Mouse (Mus musculus): ENCODE measurements at regions not wholly inside any gene's neighbourhood (a gene's known extent, or its start where the extent isn't known, plus 50 kb on each side); places are given as distances from the start of the nearest gene placed in this dataset.
"Not testable (repeated sequence)": the region's sequence is repeated elsewhere in the genome, so short reads cannot be mapped to it uniquely, and the experiment has no call there.

- no peak overlapping the region for H3K4me3 ChIP-seq (replicated peaks; ENCODE audit: extremely low read depth, low read depth, low read length)
- H3K4me1 ChIP-seq (ENCODE audit: control insufficient read depth, insufficient read depth, low read length) = no peaks in the 10 kb centered on the region
- TF ChIP-seq POLR2A (IDR thresholded peaks at IDR 0.05; ENCODE audit: borderline replicate concordance, extremely low read depth, low read depth, low read length) = no peak
- no peak for TF ChIP-seq CTCF (IDR thresholded peaks at IDR 0.05; ENCODE audit: insufficient read depth, low read length)
- 44% methylated on average over 4 of the region's 4 CpGs for WGBS
- no peak for DNase-seq
Observed at GRCm38 (mm10) chr9:84461441-84461840, 536.5 kb downstream of the Bckdhb start.

DNA sequence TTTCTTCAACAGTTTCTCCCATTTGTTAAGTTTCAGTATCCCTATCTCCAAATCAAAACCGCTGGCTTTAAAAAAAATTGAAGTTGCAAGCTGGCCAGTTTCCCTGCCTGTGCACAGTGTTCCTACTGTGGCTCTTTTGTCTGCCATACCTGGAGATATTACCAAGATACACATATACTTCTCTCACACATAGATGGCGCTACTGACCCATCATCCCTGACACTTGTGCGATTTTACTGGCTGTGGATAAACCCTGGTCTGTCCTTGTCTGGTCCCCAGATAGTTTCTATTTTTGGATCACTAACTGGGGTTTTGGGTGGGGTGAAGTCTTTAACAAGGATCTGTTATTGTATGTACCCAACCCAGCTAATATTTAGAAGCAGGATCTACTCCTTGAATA is 541.8 kb downstream of the Bckdhb start:
- peak; percentile 12 for DNase-seq
- Histone ChIP-seq H3K4me3 (replicated peaks; ENCODE audit: extremely low read depth, low read depth, low read length) (no peak overlapping the region), H3K4me1 (ENCODE audit: control insufficient read depth, insufficient read depth, low read length) (no peaks in the 10 kb centered on the region)
- TF ChIP-seq POLR2A (IDR thresholded peaks at IDR 0.05; ENCODE audit: borderline replicate concordance, extremely low read depth, low read depth, low read length) (no peak), CTCF (IDR thresholded peaks at IDR 0.05; ENCODE audit: insufficient read depth, low read length) (no peak)
- WGBS = 10% methylated on average over 3 of the region's 3 CpGs

DNA sequence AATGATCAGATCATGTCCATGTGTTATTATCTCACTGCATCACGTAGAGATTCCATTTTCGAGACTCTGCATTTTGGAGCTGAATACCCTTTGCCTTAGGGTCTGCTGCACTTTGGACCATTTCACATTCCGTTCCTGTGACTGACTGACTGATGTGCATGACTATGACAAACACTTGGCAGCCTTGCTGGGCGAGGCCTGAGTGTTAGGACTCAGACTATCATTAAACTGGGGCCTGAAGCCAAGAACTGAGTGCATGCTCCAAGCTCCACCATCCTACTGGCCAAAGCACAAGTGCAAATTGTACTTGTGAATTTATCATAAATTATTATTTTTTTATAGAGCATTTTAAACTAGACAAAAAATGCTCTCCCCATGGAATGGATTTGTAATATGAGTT is 547.8 kb downstream of the Bckdhb start:
- DNase-seq = no peak
- 56% methylated on average over 4 of the region's 4 CpGs for WGBS

DNA sequence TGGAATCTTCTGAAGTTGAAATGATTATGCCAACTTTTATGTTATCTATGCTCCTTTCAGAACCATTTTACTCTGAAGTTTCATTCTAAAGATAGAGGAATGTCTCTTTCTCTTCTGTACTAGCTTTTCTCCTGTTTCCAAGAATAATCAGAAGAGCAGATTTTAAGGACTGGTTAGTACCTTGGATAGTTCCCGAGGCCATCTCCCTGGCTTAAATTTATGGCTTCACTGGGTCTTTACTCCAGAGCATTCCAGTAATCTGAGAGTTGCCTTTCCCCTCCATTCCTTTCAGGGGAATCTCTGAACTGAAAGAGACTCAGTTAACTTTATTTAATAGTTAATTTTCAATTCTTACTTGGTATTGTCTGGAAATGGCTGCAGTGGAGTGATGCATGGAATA is 551.0 kb downstream of the Bckdhb start:
- no peaks in the 10 kb centered on the region for H3K4me1 ChIP-seq (ENCODE audit: control insufficient read depth, insufficient read depth, low read length)
- no peak for DNase-seq
- no peak overlapping the region for H3K4me3 ChIP-seq (replicated peaks; ENCODE audit: extremely low read depth, low read depth, low read length)
- 44% methylated on average over 1 of the region's 1 CpGs for WGBS
- TF ChIP-seq POLR2A (IDR thresholded peaks at IDR 0.05; ENCODE audit: borderline replicate concordance, extremely low read depth, low read depth, low read length) (no peak), CTCF (IDR thresholded peaks at IDR 0.05; ENCODE audit: insufficient read depth, low read length) (no peak)

More for the DNA sequence above, 547.8 kb downstream of the Bckdhb start:
- TF ChIP-seq CTCF (IDR thresholded peaks at IDR 0.05; ENCODE audit: insufficient read depth, low read length) (no peak), POLR2A (IDR thresholded peaks at IDR 0.05; ENCODE audit: borderline replicate concordance, extremely low read depth, low read depth, low read length) (no peak)
- no peak overlapping the region for H3K4me3 ChIP-seq (replicated peaks; ENCODE audit: extremely low read depth, low read depth, low read length)
- H3K4me1 ChIP-seq (ENCODE audit: control insufficient read depth, insufficient read depth, low read length) = no peaks in the 10 kb centered on the region

DNA sequence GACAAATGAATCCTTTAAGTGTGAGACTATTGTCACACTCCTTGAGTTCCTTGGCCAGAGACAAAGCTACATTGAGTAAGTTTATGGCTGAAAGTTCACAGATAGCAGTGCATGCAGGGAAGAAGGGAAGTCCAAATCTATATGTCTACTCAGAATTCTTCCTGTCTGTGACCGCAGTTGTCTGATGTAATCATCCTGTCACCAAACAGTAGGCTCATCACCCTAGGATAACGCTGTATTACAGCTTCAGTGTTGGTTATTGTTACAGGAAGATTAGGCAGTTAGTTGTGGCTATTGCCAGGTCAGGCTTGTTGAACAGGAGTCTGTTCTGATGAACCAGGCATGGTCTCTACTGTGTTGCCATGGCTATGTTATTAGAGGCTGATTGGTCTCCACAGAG is 574.6 kb downstream of the Bckdhb start:
- no peak overlapping the region for H3K4me3 ChIP-seq (replicated peaks; ENCODE audit: extremely low read depth, low read depth, low read length)
- no peak for TF ChIP-seq POLR2A (IDR thresholded peaks at IDR 0.05; ENCODE audit: borderline replicate concordance, extremely low read depth, low read depth, low read length)
- TF ChIP-seq CTCF (IDR thresholded peaks at IDR 0.05; ENCODE audit: insufficient read depth, low read length) = no peak
- no peaks in the 10 kb centered on the region for H3K4me1 ChIP-seq (ENCODE audit: control insufficient read depth, insufficient read depth, low read length)
- no peak for DNase-seq
- WGBS = 68% methylated on average over 2 of the region's 2 CpGs

DNA sequence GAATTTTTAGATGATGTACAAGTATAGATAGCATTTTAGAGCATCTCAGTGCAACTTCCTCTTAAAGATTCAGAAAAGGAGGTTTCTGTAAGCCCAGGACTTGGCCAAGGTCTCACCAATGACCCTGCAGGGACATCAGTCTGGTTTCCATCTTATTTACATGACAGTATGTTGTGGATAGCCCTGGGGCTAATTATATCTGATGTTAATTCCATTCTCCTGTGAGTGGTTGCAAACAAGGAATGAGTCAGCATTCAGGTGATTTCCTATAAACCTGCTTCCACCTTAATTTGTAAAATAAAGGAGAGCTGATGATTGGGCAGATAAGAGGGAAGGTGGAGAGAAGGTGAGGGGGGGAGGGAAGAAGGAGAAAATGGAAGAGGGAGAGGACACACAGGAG is 578.0 kb downstream of the Bckdhb start:
- not testable (repeated sequence) for H3K4me3 ChIP-seq (replicated peaks; ENCODE audit: extremely low read depth, low read depth, low read length); DNase-seq; H3K4me1 ChIP-seq (ENCODE audit: control insufficient read depth, insufficient read depth, low read length)

- no peak for DNase-seq
- WGBS = 71% methylated on average over 3 of the region's 3 CpGs
- Histone ChIP-seq H3K4me1 (ENCODE audit: control insufficient read depth, insufficient read depth, low read length) (no peaks in the 10 kb centered on the region), H3K4me3 (replicated peaks; ENCODE audit: extremely low read depth, low read depth, low read length) (no peak overlapping the region)
- TF ChIP-seq CTCF (IDR thresholded peaks at IDR 0.05; ENCODE audit: insufficient read depth, low read length) (no peak), POLR2A (IDR thresholded peaks at IDR 0.05; ENCODE audit: borderline replicate concordance, extremely low read depth, low read depth, low read length) (no peak)
Observed at GRCm38 (mm10) chr9:84517064-84517463, 592.1 kb downstream of the Bckdhb start.

DNA sequence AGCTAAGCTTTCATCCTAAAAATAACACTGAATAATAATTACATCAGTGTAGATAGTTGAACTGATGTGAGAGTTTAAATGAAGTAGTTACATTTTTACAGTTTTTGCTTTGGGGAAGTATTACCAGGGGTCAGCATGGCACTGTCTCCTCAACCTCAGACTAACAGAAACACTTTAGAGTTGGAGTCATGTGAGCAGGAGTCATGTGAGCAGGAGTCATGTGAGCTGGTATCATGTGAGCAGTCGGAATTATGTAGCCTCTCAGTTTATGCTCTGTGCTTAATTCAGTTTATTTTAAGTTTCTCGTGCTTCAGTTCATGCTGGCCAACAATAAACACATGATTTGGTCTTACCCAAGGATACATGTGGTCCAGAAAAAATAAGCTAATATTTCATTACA is 620.5 kb downstream of the Bckdhb start:
- TF ChIP-seq POLR2A (IDR thresholded peaks at IDR 0.05; ENCODE audit: borderline replicate concordance, extremely low read depth, low read depth, low read length) = no peak
- no peak for TF ChIP-seq CTCF (IDR thresholded peaks at IDR 0.05; ENCODE audit: insufficient read depth, low read length)
- Histone ChIP-seq H3K4me1 (ENCODE audit: control insufficient read depth, insufficient read depth, low read length) (no peaks in the 10 kb centered on the region), H3K4me3 (replicated peaks; ENCODE audit: extremely low read depth, low read depth, low read length) (no peak overlapping the region)
- DNase-seq = no peak
- WGBS = 53% methylated on average over 2 of the region's 2 CpGs

DNA sequence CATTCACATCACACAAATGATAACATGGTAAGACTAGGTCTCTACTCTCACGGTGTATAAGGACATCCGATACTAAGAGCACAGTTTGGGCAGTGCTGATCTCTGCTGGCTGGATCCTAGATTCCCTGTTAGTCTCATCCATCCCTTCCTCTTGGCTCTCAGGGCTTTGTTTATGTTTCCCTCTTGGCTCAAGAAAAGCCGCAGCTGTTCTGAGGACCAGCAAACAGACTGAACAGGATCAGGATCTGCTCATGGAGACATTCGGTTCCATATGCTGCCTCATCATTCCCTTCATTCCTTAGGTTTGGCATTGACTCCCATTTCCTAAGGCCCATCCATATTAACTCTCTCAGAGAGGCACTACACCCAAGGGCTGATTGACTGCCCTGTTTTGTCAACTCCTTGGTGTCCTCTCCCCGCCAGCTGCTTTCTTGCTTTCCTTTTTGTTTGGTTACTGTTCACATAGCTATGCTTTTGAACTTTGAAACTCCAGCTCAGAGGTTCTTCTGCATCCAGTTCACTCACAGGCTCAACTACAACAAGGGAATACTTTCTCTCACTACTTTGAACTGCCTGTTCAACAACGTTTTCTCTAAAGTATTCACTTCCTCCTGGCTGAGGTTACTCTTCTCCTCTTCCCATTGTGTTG is 623.2 kb downstream of the Bckdhb start:
- Histone ChIP-seq H3K4me1 (ENCODE audit: control insufficient read depth, insufficient read depth, low read length) (no peaks in the 10 kb centered on the region), H3K4me3 (replicated peaks; ENCODE audit: extremely low read depth, low read depth, low read length) (no peak overlapping the region)
- DNase-seq = no peak
- WGBS = 55% methylated on average over 6 of the region's 6 CpGs
- TF ChIP-seq POLR2A (IDR thresholded peaks at IDR 0.05; ENCODE audit: borderline replicate concordance, extremely low read depth, low read depth, low read length) (no peak), CTCF (IDR thresholded peaks at IDR 0.05; ENCODE audit: insufficient read depth, low read length) (no peak)

DNA sequence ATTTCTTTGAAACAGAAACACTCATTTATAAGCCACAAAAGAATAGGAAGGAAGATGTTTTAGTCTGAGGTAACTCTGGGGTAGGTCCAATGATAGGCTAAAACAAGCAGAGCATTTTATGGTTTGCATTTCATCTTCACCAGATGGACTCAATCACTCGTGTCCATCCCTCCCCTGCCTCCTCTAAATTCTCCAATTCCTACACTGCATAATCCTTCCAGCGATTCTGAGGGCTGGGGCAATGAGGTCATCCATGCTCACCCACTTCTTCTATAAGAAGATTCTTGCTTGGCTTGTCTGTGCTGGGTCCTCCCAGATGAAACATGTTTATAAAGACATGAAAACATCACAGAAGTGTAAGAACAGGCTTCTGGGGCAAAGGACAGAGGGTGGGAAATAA is 630.3 kb downstream of the Bckdhb start:
- no peak for DNase-seq
- Histone ChIP-seq H3K4me3 (replicated peaks; ENCODE audit: extremely low read depth, low read depth, low read length) (no peak overlapping the region), H3K4me1 (ENCODE audit: control insufficient read depth, insufficient read depth, low read length) (no peaks in the 10 kb centered on the region)
- no peak for TF ChIP-seq POLR2A (IDR thresholded peaks at IDR 0.05; ENCODE audit: borderline replicate concordance, extremely low read depth, low read depth, low read length)
- TF ChIP-seq CTCF (IDR thresholded peaks at IDR 0.05; ENCODE audit: insufficient read depth, low read length) = no peak
- WGBS = 44% methylated on average over 2 of the region's 2 CpGs
